ENCODE assay signal across 9 mouse cellular contexts in genomic region chr9:99389506-99389905, GRCm38 (mm10). TPM values are rescaled to one million over a fixed set of nuclear protein-coding genes. Genes with fewer than 3 reads are reported as not detected.
"Had no signal": no experiment of that assay in that cellular context is flagged by ENCODE, and none has a peak within 500 bp of the region (broad histone marks: within the 10 kb centered on the region; RNA-seq: fewer than 3 reads in every experiment).

No protein-coding gene starts in this region.

- H3K4me2 ChIP-seq: limb, embryonic 13.5 days; liver, embryonic 11.5 days; liver, embryonic 15.5 days; midbrain, embryonic 13.5 days had no signal

- H3K27me3 ChIP-seq: limb, embryonic 13.5 days; liver, embryonic 15.5 days; midbrain, embryonic 13.5 days had no signal

- H3K36me3 ChIP-seq: liver, embryonic 15.5 days had no signal

- H3K9me3 ChIP-seq: limb, embryonic 13.5 days; liver, embryonic 15.5 days; midbrain, embryonic 13.5 days had no signal

- H3K4me1 ChIP-seq: midbrain, embryonic 13.5 days had no signal

- H3K27ac ChIP-seq: liver, embryonic 15.5 days; midbrain, embryonic 13.5 days had no signal

- ATAC-seq: lung, postnatal 0 days; midbrain, embryonic 13.5 days had no signal

- H3K4me3 ChIP-seq: limb, embryonic 13.5 days; liver, embryonic 15.5 days; midbrain, embryonic 13.5 days had no signal

- H3K9ac ChIP-seq: limb, embryonic 13.5 days; liver, embryonic 15.5 days; midbrain, embryonic 13.5 days had no signal

- DNase-seq: lung, adult 2 months; thymus, adult 18-20 months; thymus, postnatal 25 days had no signal

RNA-seq across cellular contexts. Expression of gene Esyt3, which starts 31.1 kb away (rescaled TPM):
- total RNA-seq: megakaryocyte progenitor cell, adult 5-6 weeks had no signal
